Mouse (Mus musculus) cerebellum, adult 11 months (tissue): ENCODE measurements at regions not wholly inside any gene's neighbourhood (a gene's known extent, or its start where the extent isn't known, plus 50 kb on each side); places are given as distances from the start of the nearest gene placed in this dataset.
A peak's percentile ranks its signal among the peaks of the same experiment; 100 is the strongest.
"Not testable (repeated sequence)": the region's sequence is repeated elsewhere in the genome, so short reads cannot be mapped to it uniquely, and the experiment has no call there.

Experiments
- DNase-seq: peaks from one replicate; pipeline ENCODE4 v3.0.0; 2022

DNA sequence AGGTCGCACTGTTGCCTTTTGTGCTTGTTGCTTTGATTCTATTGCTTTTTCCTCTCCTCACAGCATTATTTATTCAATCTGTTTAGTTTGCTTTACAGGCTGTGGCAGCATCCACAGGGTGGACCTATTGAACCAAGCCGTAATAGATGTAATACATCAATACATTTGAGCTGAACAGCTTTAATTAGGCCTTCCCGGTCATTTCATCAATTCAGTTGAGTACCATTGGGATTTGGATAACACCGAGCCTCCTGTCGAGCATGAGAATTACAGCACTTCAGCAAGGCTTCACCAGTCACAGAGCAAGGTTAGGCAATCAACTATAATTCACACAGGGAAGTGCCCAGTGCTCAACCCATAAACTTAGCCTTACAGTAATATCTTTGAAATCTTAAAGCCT lies 1701.8 kb downstream of the Olfm4 start:
- no peak for DNase-seq

DNA sequence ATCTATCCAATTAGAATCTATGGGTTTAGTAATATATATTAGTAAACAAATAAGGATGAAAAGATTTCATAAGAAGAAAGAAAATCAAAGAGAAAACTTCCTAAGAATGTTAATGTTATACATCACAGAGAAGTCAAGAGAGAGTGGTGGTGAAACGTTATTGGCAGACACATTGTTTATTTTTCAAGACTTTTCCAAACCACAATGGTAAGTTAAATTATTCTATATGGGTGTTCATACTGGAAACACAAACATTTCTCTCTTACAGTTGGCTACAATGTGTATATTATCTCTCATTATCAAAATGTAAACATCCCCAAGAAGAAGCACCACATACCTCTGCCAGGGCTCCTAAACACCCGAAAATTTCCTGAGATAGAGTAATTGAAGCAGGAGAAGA lies 1708.4 kb downstream of the Olfm4 start:
- not testable (repeated sequence) for DNase-seq

DNA sequence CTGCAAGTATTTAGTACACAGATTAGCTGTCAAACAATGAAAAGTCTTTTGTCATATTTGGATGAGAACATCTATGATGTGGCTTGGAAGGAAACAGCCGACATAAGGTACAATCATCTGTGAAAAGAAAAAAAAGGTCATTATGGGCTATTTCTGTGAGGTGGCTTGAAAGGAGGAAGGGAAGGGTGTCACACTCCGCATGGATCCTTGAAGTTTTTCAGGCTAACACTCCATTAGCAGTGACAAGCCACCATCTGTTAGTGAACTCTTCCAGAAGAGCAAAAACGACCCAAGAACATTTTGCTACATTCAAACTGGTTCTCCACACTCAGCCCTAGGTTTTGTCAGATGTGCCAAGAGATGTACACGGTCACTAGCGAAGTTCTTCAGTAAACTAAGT lies 1732.2 kb downstream of the Olfm4 start:
- DNase-seq: peak; percentile 7
